Mouse (Mus musculus) ES-Bruce4 (cell line): ENCODE measurements around the gene Ncor2. TPM values are rescaled to one million over a fixed set of nuclear protein-coding genes. Genes with fewer than 3 reads are reported as not detected.
"Not testable (repeated sequence)": the region's sequence is repeated elsewhere in the genome, so short reads cannot be mapped to it uniquely, and the experiment has no call there.

ENCODE experiments used
- H3K27ac ChIP-seq: 2 replicates; pipeline ENCODE4 v1.5.1; 2012; ENCODE audit warnings: low read length, inconsistent platforms; ENCODE audit not compliant: insufficient read depth
- H3K27me3 ChIP-seq: 2 replicates; pipeline ENCODE4 v1.6.1; 2012; ENCODE audit warnings: mild to moderate bottlenecking, low read length, inconsistent platforms; ENCODE audit not compliant: control insufficient read depth, poor library complexity, insufficient read depth, severe bottlenecking
- H3K36me3 ChIP-seq: 2 replicates; pipeline ENCODE4 v1.6.1; 2012; ENCODE audit warnings: inconsistent platforms, mild to moderate bottlenecking, low read length, moderate library complexity; ENCODE audit not compliant: control insufficient read depth, poor library complexity, insufficient read depth, severe bottlenecking
- H3K4me1 ChIP-seq: one replicate; pipeline ENCODE4 v1.8.1; 2011; ENCODE audit warnings: low read length; ENCODE audit not compliant: control insufficient read depth, insufficient read depth
- H3K4me3 ChIP-seq: 2 replicates; pipeline ENCODE4 v1.5.1; 2011; ENCODE audit warnings: low read depth, mild to moderate bottlenecking, low read length
- H3K9ac ChIP-seq: 2 replicates; pipeline ENCODE4 v1.6.1; 2012; ENCODE audit warnings: low read depth, mild to moderate bottlenecking, inconsistent platforms; ENCODE audit not compliant: poor library complexity, severe bottlenecking
- H3K9me3 ChIP-seq: replicated peaks from 2 replicates; pipeline ENCODE4 v1.6.1; 2012; ENCODE audit warnings: mild to moderate bottlenecking, low read length, inconsistent platforms; ENCODE audit not compliant: control insufficient read depth, poor library complexity, insufficient read depth, severe bottlenecking
- CTCF ChIP-seq: IDR thresholded peaks from one replicate; pipeline ENCODE4 v1.8.1; 2011; ENCODE audit warnings: low read depth, low read length
- EP300 ChIP-seq: IDR thresholded peaks from 2 replicates; pipeline ENCODE4 v1.6.1; 2011; ENCODE audit warnings: low read depth, low read length; ENCODE audit not compliant: insufficient read depth
- POLR2A ChIP-seq: IDR thresholded peaks from one replicate; pipeline ENCODE4 v1.8.1; 2011; ENCODE audit warnings: low read length; ENCODE audit not compliant: insufficient read depth
- polyA plus RNA-seq: library from polyadenylated mRNA; stranded (reverse); fragments of >200 nt; gene quantifications from 2 replicates; pipeline ENCODE4 v1.2.4, GENCODE M21; 2011; ENCODE audit warnings: low read depth; ENCODE audit not compliant: missing spikeins, insufficient read depth, insufficient read length

Ncor2 gene
- polyA plus RNA-seq, 1 experiment: 57.5 TPM

DNA sequence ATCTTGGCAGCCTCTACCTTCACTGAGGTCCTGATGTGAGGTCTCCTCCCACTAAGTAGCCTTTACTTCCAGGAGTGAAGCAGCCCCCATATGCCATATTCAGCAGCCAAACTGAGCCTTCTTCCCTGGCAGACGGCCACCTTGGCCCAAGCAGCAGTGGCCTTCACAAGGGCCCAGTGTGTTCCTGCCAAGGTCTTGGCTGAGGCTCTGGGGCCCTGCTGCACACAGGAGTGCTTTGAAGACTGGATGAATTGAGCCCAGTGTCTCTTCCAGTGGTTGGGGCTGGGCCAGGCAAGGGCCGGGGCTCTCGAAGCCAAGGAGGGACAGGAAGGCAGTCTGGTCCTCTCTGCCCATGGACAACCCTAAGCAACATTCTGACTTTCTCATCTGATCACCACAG is 42.8 kb upstream of the Ncor2 start:
- H3K9me3 ChIP-seq: no peaks in the 10 kb centered on the region
- H3K36me3 ChIP-seq: no peaks in the 10 kb centered on the region
- no peak for TF ChIP-seq EP300
- no peak for TF ChIP-seq CTCF
- no peak for TF ChIP-seq POLR2A
- H3K27me3 ChIP-seq: no peaks in the 10 kb centered on the region
- no peak overlapping the region for H3K4me3 ChIP-seq
- H3K4me1 ChIP-seq: no peaks in the 10 kb centered on the region
- H3K27ac ChIP-seq: no peak overlapping the region
- H3K9ac ChIP-seq: no peak overlapping the region

DNA sequence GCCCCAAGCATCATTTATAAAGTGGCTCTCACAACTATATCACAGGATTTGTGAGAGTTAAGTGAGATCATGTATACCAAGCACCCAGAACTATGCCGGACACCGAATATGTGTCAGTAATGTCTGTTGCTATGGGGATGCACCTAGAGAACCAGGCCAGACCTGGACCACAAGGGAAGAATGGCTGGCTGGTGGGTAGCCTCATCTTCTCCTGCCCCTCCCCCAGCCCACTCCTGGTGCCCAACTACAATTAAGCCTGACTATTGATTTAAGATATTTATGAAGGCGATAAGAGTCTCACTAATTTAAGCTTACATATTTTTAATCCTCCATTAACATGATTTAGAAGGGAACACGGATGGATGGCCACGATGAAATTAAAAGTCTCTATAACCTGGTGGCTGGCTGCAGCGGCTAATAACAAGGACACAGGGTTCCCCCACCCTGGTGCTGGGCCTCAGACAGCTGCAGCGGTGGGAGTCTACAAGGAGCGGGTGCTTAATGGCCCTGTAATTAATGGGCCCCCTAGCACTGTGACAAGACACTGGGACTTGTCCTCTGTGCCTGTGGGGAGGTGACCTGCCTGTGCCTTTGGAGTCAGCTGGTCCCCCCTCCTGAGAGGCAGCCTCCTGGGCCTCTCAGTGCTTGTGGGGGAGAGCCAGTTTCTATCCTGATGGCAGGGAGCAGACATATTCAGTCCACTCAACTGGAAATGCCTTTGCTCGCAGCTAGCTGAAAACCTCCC is 38.6 kb upstream of the Ncor2 start:
- Histone ChIP-seq H3K4me1 (no peaks in the 10 kb centered on the region), H3K9ac (no peak overlapping the region), H3K27ac (no peak overlapping the region), H3K4me3 (no peak overlapping the region), H3K27me3 (no peaks in the 10 kb centered on the region), H3K9me3 (no peaks in the 10 kb centered on the region), H3K36me3 (no peaks in the 10 kb centered on the region)
- no peak for TF ChIP-seq CTCF
- TF ChIP-seq POLR2A: no peak
- no peak for TF ChIP-seq EP300

DNA sequence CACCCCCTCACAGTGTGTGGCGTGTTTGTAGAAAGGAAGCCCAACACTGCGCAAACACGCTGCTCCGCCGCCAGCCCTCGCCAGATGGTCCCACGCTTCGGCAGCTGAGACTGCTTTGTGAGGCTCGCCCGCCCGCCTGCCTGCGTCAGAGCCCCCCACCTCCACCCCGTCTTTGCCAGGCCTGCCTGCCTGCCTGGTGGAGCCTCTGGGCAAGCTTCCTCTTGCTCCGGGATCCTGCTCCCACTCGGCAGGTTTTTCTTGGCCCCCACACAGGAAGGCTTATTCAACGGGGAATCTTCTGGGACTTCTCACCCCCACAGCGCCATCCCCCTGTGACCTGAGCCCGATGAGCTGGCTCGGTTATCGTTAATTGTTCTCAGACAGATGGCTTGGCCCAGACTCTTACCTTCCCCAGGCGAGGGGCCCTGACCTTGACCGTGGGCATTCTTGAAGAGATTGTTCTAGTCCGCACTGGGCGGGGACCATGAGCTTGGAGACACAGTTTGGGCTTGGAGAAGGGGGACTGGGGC is 37.0 kb upstream of the Ncor2 start:
- no peak for TF ChIP-seq CTCF
- TF ChIP-seq POLR2A: no peak
- TF ChIP-seq EP300: no peak
- H3K4me1 ChIP-seq: no peaks in the 10 kb centered on the region
- H3K27me3 ChIP-seq: no peaks in the 10 kb centered on the region
- H3K4me3 ChIP-seq: 0 out of 2 replicates have a peak overlapping the region, but pooled peaks have one; percentile 24
- H3K9ac ChIP-seq: peak overlapping the region; percentile 41
- H3K27ac ChIP-seq: no peak overlapping the region
- H3K36me3 ChIP-seq: no peaks in the 10 kb centered on the region
- no peaks in the 10 kb centered on the region for H3K9me3 ChIP-seq

DNA sequence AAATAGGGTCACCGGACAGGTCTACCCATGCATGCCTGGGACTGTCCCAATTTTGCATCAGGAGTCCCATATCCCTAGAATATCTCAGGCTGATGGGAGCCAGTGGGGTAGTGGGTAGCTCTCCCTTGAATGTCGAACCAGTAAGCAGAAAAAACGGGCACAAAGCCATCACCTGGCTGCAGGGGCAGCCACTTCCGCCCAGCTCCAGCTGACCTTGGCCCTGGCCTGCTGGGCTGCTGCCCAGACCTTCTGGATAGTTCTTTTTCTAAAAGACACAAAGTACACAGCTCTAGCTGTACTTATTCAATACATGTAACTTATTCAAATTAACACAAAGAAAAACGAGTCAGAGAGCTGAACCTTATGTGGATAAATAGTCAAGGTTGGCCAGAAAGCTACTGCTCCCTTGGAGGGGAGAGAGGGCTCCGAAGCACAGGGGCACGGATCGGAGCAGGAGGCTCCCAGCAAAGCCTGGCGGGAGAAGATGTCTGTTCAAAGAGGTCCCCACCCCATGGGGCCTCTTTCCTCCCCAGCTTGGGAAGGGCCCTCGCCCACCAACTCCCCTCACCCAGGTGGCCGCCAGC is 36.4 kb upstream of the Ncor2 start:
- TF ChIP-seq CTCF (no peak), EP300 (no peak), POLR2A (no peak)
- Histone ChIP-seq H3K36me3 (no peaks in the 10 kb centered on the region), H3K9ac (peak overlapping the region; percentile 41), H3K4me1 (no peaks in the 10 kb centered on the region), H3K9me3 (no peaks in the 10 kb centered on the region), H3K4me3 (0 out of 2 replicates have a peak overlapping the region, but pooled peaks have one; percentile 24), H3K27ac (no peak overlapping the region), H3K27me3 (no peaks in the 10 kb centered on the region)

DNA sequence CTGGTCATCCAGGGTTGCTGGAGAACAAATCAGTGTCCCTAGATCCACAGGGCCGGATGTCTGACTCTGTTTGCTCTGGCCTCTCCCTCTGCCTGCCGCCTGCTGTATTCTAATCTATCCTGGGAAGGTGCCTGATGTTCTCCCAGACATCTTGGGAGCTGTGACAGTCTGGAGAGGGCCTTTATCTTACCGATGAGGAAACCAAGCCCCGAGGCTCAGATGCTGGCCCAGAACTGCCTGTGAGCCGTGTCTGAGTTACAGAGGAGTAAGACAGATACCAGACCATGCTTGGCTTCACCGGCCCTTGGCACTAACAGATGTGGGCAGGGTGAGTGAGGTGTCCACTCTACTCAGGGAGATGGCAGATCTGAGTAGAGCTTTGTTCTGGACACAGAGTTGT is 35.0 kb upstream of the Ncor2 start:
- H3K27ac ChIP-seq: no peak overlapping the region
- no peaks in the 10 kb centered on the region for H3K36me3 ChIP-seq
- no peak for TF ChIP-seq POLR2A
- TF ChIP-seq CTCF: no peak
- TF ChIP-seq EP300: no peak
- H3K9ac ChIP-seq: no peak overlapping the region
- H3K4me3 ChIP-seq: no peak overlapping the region
- H3K27me3 ChIP-seq: no peaks in the 10 kb centered on the region
- H3K9me3 ChIP-seq: no peaks in the 10 kb centered on the region
- H3K4me1 ChIP-seq: no peaks in the 10 kb centered on the region

DNA sequence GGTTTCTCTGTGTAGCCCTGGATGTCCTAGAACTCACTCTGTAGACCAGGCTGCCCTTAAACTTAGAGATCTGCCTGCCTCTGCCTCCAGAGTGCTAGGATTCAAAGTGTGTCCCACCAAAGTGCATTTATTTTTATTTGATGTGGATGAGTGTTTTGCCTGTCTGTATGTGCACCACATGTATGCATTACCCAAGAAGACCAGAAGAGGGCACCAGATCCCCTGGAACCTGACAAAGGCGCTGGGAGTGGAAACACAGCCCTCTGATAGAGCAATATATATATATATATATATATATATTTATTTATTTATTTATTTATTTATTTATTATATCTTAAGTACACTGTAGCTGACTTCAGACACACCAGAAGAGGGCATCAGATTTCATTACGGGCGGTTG is 25.9 kb upstream of the Ncor2 start:
- not testable (repeated sequence) for H3K9me3 ChIP-seq, H3K27me3 ChIP-seq, H3K36me3 ChIP-seq, H3K9ac ChIP-seq, H3K4me1 ChIP-seq, H3K4me3 ChIP-seq, H3K27ac ChIP-seq
- peak; percentile 27 for TF ChIP-seq CTCF
